Mouse (Mus musculus) megakaryocyte, adult 5-6 weeks (primary cell): ENCODE measurements around the gene Grk6. TPM values are rescaled to one million over a fixed set of nuclear protein-coding genes. Genes with fewer than 3 reads are reported as not detected.

ENCODE experiments used
- total RNA-seq, 2 experiments: library from RNA; stranded (forward) in 1 of 2; stranded (reverse) in 1 of 2; fragments of 153-499, 151-499 nt in 1 of 2; fragments of 221-1000, 200-1000 nt in 1 of 2; gene quantifications; 2 replicates each; pipeline versions ENCODE4 v1.2.3 to v1.2.4; 2015 to 2017

Grk6 gene
- total RNA-seq, 2 experiments from 2014 or later, result 87.3 to 155 TPM

Other genes with a start within 250 kb of the Grk6 start
- gene Nsd1, start 235.3 kb upstream of the Grk6 start, total RNA-seq (2015), result 68.2 TPM in 2 replicates
- 71.6 and 83.6 TPM in 2 replicates for gene Nsd1, start 235.3 kb upstream of the Grk6 start, total RNA-seq (2017)
- 455 and 498 TPM in 2 replicates for gene Prelid1, start 124.6 kb upstream of the Grk6 start, total RNA-seq (2015)
- 146 and 163 TPM in 2 replicates for gene Prelid1, start 124.6 kb upstream of the Grk6 start, total RNA-seq (2017)
- 228 and 247 TPM in 2 replicates for gene Rab24, start 123.1 kb upstream of the Grk6 start, total RNA-seq (2015)
- 47.0 and 54.4 TPM in 2 replicates for gene Rab24, start 123.1 kb upstream of the Grk6 start, total RNA-seq (2017)
- 33.1 and 36.5 TPM in 2 replicates for gene Mxd3, start 115.2 kb upstream of the Grk6 start, total RNA-seq (2015)
- gene Mxd3, start 115.2 kb upstream of the Grk6 start, total RNA-seq (2017), result 31.4 and 36.1 TPM in 2 replicates
- gene Lman2, start 82.3 kb upstream of the Grk6 start, total RNA-seq (2015), result 73.6 and 74.9 TPM in 2 replicates
- gene Lman2, start 82.3 kb upstream of the Grk6 start, total RNA-seq (2017), result 91.4 and 96.4 TPM in 2 replicates
- gene Rgs14, start 75.3 kb upstream of the Grk6 start, total RNA-seq (2015), result 55.3 and 56.5 TPM in 2 replicates
- 68.1 and 75.0 TPM in 2 replicates for gene Rgs14, start 75.3 kb upstream of the Grk6 start, total RNA-seq (2017)
- gene Slc34a1, start 46.9 kb upstream of the Grk6 start, total RNA-seq (2015), result 0.39 and 0.58 TPM in 2 replicates
- 0.44 and 2.0 TPM in 2 replicates for gene Slc34a1, start 46.9 kb upstream of the Grk6 start, total RNA-seq (2017)
- not detected in 2 replicates for gene Pfn3, start 29.8 kb upstream of the Grk6 start, total RNA-seq (2015)
- not detected in 2 replicates for gene Pfn3, start 29.8 kb upstream of the Grk6 start, total RNA-seq (2017)
- gene F12, start 18.3 kb upstream of the Grk6 start, total RNA-seq (2015), result 0.13 and 0.21 TPM in 2 replicates
- gene F12, start 18.3 kb upstream of the Grk6 start, total RNA-seq (2017), result not detected in 2 replicates
- gene Prr7, start 19.2 kb downstream of the Grk6 start, total RNA-seq (2015), result 1.1 and 1.2 TPM in 2 replicates
- 1.4 and 1.8 TPM in 2 replicates for gene Prr7, start 19.2 kb downstream of the Grk6 start, total RNA-seq (2017)
- gene Dbn1, start 43.0 kb downstream of the Grk6 start, total RNA-seq (2015), result 0.18 TPM in 1 of 2 replicates, not detected in the other
- gene Dbn1, start 43.0 kb downstream of the Grk6 start, total RNA-seq (2017), result 0.57 and 2.9 TPM in 2 replicates
- gene Pdlim7, start 68.6 kb downstream of the Grk6 start, total RNA-seq (2015), result 23.8 and 25.9 TPM in 2 replicates
- 9.4 and 12.4 TPM in 2 replicates for gene Pdlim7, start 68.6 kb downstream of the Grk6 start, total RNA-seq (2017)
- 73.6 and 80.6 TPM in 2 replicates for gene Dok3, start 84.2 kb downstream of the Grk6 start, total RNA-seq (2015)
- 81.2 and 88.6 TPM in 2 replicates for gene Dok3, start 84.2 kb downstream of the Grk6 start, total RNA-seq (2017)
- gene Ddx41, start 91.6 kb downstream of the Grk6 start, total RNA-seq (2015), result 16.2 and 20.9 TPM in 2 replicates
- 41.4 and 56.6 TPM in 2 replicates for gene Ddx41, start 91.6 kb downstream of the Grk6 start, total RNA-seq (2017)
- gene Fam193b, start 126.0 kb downstream of the Grk6 start, total RNA-seq (2015), result 29.7 and 35.4 TPM in 2 replicates
- 19.1 and 26.4 TPM in 2 replicates for gene Fam193b, start 126.0 kb downstream of the Grk6 start, total RNA-seq (2017)
- 44.1 and 54.7 TPM in 2 replicates for gene Tmed9, start 128.7 kb downstream of the Grk6 start, total RNA-seq (2015)
- gene Tmed9, start 128.7 kb downstream of the Grk6 start, total RNA-seq (2017), result 87.7 and 100 TPM in 2 replicates
- 10.4 TPM in 2 replicates for gene B4galt7, start 154.8 kb downstream of the Grk6 start, total RNA-seq (2015)
- 11.3 and 11.8 TPM in 2 replicates for gene B4galt7, start 154.8 kb downstream of the Grk6 start, total RNA-seq (2017)
- gene Caml, start 177.9 kb downstream of the Grk6 start, total RNA-seq (2015), result 30.5 and 30.6 TPM in 2 replicates
- gene Caml, start 177.9 kb downstream of the Grk6 start, total RNA-seq (2017), result 25.9 and 36.6 TPM in 2 replicates
- gene Ddx46, start 190.0 kb downstream of the Grk6 start, total RNA-seq (2015), result 44.2 and 49.5 TPM in 2 replicates
- 58.1 and 60.1 TPM in 2 replicates for gene Ddx46, start 190.0 kb downstream of the Grk6 start, total RNA-seq (2017)
- gene B230219D22Rik, start 248.1 kb downstream of the Grk6 start, total RNA-seq (2015), result 59.5 and 68.7 TPM in 2 replicates
- 32.5 and 35.8 TPM in 2 replicates for gene B230219D22Rik, start 248.1 kb downstream of the Grk6 start, total RNA-seq (2017)